Mouse (Mus musculus) olfactory bulb, adult 2 months (tissue): ENCODE measurements around the gene Adgra1.

Experiments
- CTCF ChIP-seq: fragments of 200-500 bp; IDR thresholded peaks from 2 replicates; pipeline ENCODE4 v1.5.1; 2012; ENCODE audit warnings: low read depth, mild to moderate bottlenecking, low read length, moderate library complexity; ENCODE audit not compliant: insufficient read depth
- POLR2A ChIP-seq: fragments of 200-500 bp; IDR thresholded peaks from 2 replicates; pipeline ENCODE4 v1.6.1; 2012; ENCODE audit warnings: mild to moderate bottlenecking, low read depth, low read length, moderate library complexity; ENCODE audit not compliant: insufficient read depth

DNA sequence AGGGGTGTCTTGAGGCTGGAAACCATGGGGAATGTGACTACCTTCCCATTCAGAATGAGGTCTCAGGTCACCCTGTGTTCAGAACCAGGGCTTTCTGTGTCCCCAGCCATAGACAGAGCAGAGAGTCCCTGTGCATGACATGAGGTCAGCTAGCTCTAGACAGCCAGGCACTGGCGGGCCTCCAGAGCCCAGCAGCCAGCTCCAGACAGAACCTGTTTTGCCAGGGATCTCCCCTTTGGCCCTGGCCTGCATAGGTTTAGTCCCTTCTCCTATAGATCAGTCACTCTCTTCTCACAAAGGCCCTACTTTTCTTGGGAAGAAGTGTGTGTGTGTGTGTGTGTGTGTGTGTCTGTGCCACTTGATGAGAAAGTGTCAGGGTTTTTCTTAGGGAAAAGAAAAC lies 30.9 kb downstream of the Adgra1 start:
- no peak for TF ChIP-seq POLR2A
- no peak for TF ChIP-seq CTCF
